In genomic region chr2:118861454-118862339, GRCm38 (mm10) we compare ENCODE assay signal across 7 mouse cellular contexts. TPM values are rescaled to one million over a fixed set of nuclear protein-coding genes. Genes with fewer than 3 reads are reported as not detected.
DNase-seq lines count a peak whose midpoint lies in the region; ATAC-seq and TF ChIP-seq lines count a peak whose summit lies in the region.

Gene Ivd (plus strand): TSS chr2:118861954.

- ATAC-seq in intestine, postnatal 0 days = peak; percentile 99
- ATAC-seq in midbrain, embryonic 12.5 days (ENCODE audit: low FRiP score, low read depth) = peak; percentile 100

- TF ChIP-seq POLR2A in small intestine, adult 2 months (IDR thresholded peaks at IDR 0.05; ENCODE audit: low read depth, low read length) = peak; percentile 77; the same call in 1 of the 2 replicates

- H3K9ac ChIP-seq in intestine, postnatal 0 days (ENCODE audit: low read depth, low read length) = peak within 1 kb of the TSS; percentile 45
- H3K9ac ChIP-seq in midbrain, embryonic 12.5 days (replicated peaks) = peak within 1 kb of the TSS; percentile 70

- under 1% methylated on average over 34 of the region's 34 CpGs for WGBS in embryonic facial prominence, embryonic 10.5 days
- WGBS in intestine, postnatal 0 days = under 1% methylated on average over 34 of the region's 34 CpGs
- WGBS in midbrain, embryonic 12.5 days = under 1% methylated on average over 34 of the region's 34 CpGs
- under 1% methylated on average over 34 of the region's 34 CpGs for WGBS in small intestine, adult 2 months

- peaks cover 21% of the 10 kb centered on the region for H3K4me1 ChIP-seq in embryonic facial prominence, embryonic 10.5 days
- 0 out of 2 replicates have a peak, but pooled peaks cover 6% of the 10 kb centered on the region for H3K4me1 ChIP-seq in intestine, postnatal 0 days (replicated peaks; ENCODE audit: control insufficient read depth, insufficient read depth, low read length)
- H3K4me1 ChIP-seq in midbrain, embryonic 12.5 days = peaks cover 16% of the 10 kb centered on the region
- H3K4me1 ChIP-seq in small intestine, adult 2 months (ENCODE audit: control insufficient read depth, insufficient read depth, insufficient read length, low read length) = peaks cover 5% of the 10 kb centered on the region; the same call in 1 of the 2 replicates

- no peaks in the 10 kb centered on the region for H3K27me3 ChIP-seq in embryonic facial prominence, embryonic 10.5 days (replicated peaks; ENCODE audit: low read depth, poor library complexity, severe bottlenecking)
- H3K27me3 ChIP-seq in intestine, postnatal 0 days (replicated peaks; ENCODE audit: control insufficient read depth, insufficient read depth, low read length) = no peaks in the 10 kb centered on the region
- no peaks in the 10 kb centered on the region for H3K27me3 ChIP-seq in midbrain, embryonic 12.5 days
- H3K27me3 ChIP-seq in small intestine, adult 2 months (ENCODE audit: control insufficient read depth, insufficient read depth, low read length) = no peaks in the 10 kb centered on the region

- peak within 1 kb of the TSS; percentile 61 for H3K4me3 ChIP-seq in embryonic facial prominence, embryonic 10.5 days
- peak within 1 kb of the TSS; percentile 56 for H3K4me3 ChIP-seq in intestine, postnatal 0 days (ENCODE audit: low read depth, low read length)
- H3K4me3 ChIP-seq in midbrain, embryonic 12.5 days = peak within 1 kb of the TSS; percentile 61
- H3K4me3 ChIP-seq in small intestine, adult 2 months (ENCODE audit: low read depth, low read length) = peak within 1 kb of the TSS; percentile 95

- no peaks in the 10 kb centered on the region for H3K9me3 ChIP-seq in embryonic facial prominence, embryonic 10.5 days
- H3K9me3 ChIP-seq in intestine, postnatal 0 days (ENCODE audit: control insufficient read depth) = no peaks in the 10 kb centered on the region
- H3K9me3 ChIP-seq in midbrain, embryonic 12.5 days = no peaks in the 10 kb centered on the region

- no peak for TF ChIP-seq CTCF in intestine, postnatal 0 days (IDR thresholded peaks at IDR 0.05; ENCODE audit: low read depth)
- no peak for TF ChIP-seq CTCF in small intestine, adult 2 months (IDR thresholded peaks at IDR 0.05; ENCODE audit: extremely low read depth, insufficient read length, insufficient replicate concordance, low read depth, low read length)

- H3K4me2 ChIP-seq in intestine, postnatal 0 days (replicated peaks; ENCODE audit: low read depth) = peak within 1 kb of the TSS; percentile 84
- peak within 1 kb of the TSS; percentile 61 for H3K4me2 ChIP-seq in midbrain, embryonic 12.5 days (replicated peaks)

- DNase-seq in adrenal gland, postnatal 10 days = peak; percentile 95
- peak; percentile 94 for DNase-seq in embryonic facial prominence, embryonic 10.5 days (ENCODE audit: low spot score)
- DNase-seq in gonadal fat pad, adult 2 months (ENCODE audit: low read depth) = peak; percentile 90
- peak; percentile 92 for DNase-seq in left cerebral cortex, postnatal 4 days

- H3K36me3 ChIP-seq in embryonic facial prominence, embryonic 10.5 days (replicated peaks) = peaks cover 26% of the 10 kb centered on the region
- H3K36me3 ChIP-seq in intestine, postnatal 0 days (ENCODE audit: control insufficient read depth, insufficient read depth) = no peaks in the 10 kb centered on the region
- H3K36me3 ChIP-seq in midbrain, embryonic 12.5 days = no peaks in the 10 kb centered on the region
- H3K36me3 ChIP-seq in small intestine, adult 2 months (ENCODE audit: control insufficient read depth, insufficient read depth, low read length) = no peaks in the 10 kb centered on the region; the same call in 1 of the 2 replicates

- H3K27ac ChIP-seq in embryonic facial prominence, embryonic 10.5 days (replicated peaks) = peak within 1 kb of the TSS; percentile 81
- H3K27ac ChIP-seq in intestine, postnatal 0 days (ENCODE audit: low read depth, low read length) = no peak within 1 kb of the TSS
- H3K27ac ChIP-seq in midbrain, embryonic 12.5 days (replicated peaks) = no peak within 1 kb of the TSS
- H3K27ac ChIP-seq in small intestine, adult 2 months (ENCODE audit: insufficient read depth, low read depth, low read length) = no peak within 1 kb of the TSS; the same call in 1 of the 2 replicates

- intact Hi-C loops in left cerebral cortex, postnatal 4 days (cut with DNase I) = no loop called here

RNA-seq across cellular contexts. Expression of gene Ivd, which starts in this region (rescaled TPM):
- total RNA-seq in adrenal gland, postnatal 10 days (2021) = 100 to 1,000 TPM; 157 to 177 TPM
- 74.0 and 81.3 TPM in 2 replicates for polyA plus RNA-seq in embryonic facial prominence, embryonic 10.5 days (2016; fragmentation: Nextera tagmentation; extraction: Ambion mirVana)
- polyA plus RNA-seq in gonadal fat pad, adult 2 months (2012; rRNA removed) = 109 and 135 TPM in 2 replicates
- polyA plus RNA-seq in intestine, postnatal 0 days (2015; fragmentation: Nextera tagmentation; extraction: Ambion mirVana) = 13.4 and 14.2 TPM in 2 replicates
- 10 to 100 TPM; 50.7 to 57.6 TPM for total RNA-seq in left cerebral cortex, postnatal 4 days (2021)
- 49.0 and 55.2 TPM in 2 replicates for polyA plus RNA-seq in midbrain, embryonic 12.5 days (2016; fragmentation: Nextera tagmentation; extraction: Ambion mirVana)
- 17.6 and 25.7 TPM in 2 replicates for polyA plus RNA-seq in small intestine, adult 2 months (2012; rRNA removed)
